Mouse (Mus musculus) cerebellum, adult 9-11 months (tissue): ENCODE data around the gene 1110017D15Rik.

ENCODE experiments used
- DNase-seq: peaks from one replicate; pipeline ENCODE4 v3.0.0; 2022

The 1110017D15Rik gene

GRCm38 (mm10) chr4:41507998-41508397 is 9.1 kb downstream of the 1110017D15Rik start:
- no peak for DNase-seq

- no peak for DNase-seq
Observed at GRCm38 (mm10) chr4:41507326-41507924, 9.7 kb downstream of the 1110017D15Rik start.

GRCm38 (mm10) chr4:41506906-41507305 is 10.2 kb downstream of the 1110017D15Rik start:
- peak; percentile 87 for DNase-seq

GRCm38 (mm10) chr4:41506156-41506555 is 11.0 kb downstream of the 1110017D15Rik start:
- peak; percentile 73 for DNase-seq

GRCm38 (mm10) chr4:41505131-41505551 is 12.0 kb downstream of the 1110017D15Rik start:
- DNase-seq, result peak; percentile 49

GRCm38 (mm10) chr4:41504325-41504724 is 12.8 kb downstream of the 1110017D15Rik start:
- DNase-seq, result no peak

- DNase-seq, result peak; percentile 97
Observed at GRCm38 (mm10) chr4:41502986-41503412, 14.1 kb downstream of the 1110017D15Rik start, which contains the start of gene AI464131. AI464131 (minus strand) TSS chr4:41503076.

- no peak for DNase-seq
Observed at GRCm38 (mm10) chr4:41502171-41502940, 14.8 kb downstream of the 1110017D15Rik start.

GRCm38 (mm10) chr4:41500787-41501186 is 16.3 kb downstream of the 1110017D15Rik start:
- no peak for DNase-seq

- no peak for DNase-seq
Observed at GRCm38 (mm10) chr4:41499619-41500018, 17.5 kb downstream of the 1110017D15Rik start.

- DNase-seq, result no peak
Observed at GRCm38 (mm10) chr4:41498921-41499391, 18.2 kb downstream of the 1110017D15Rik start.

- no peak for DNase-seq
Observed at GRCm38 (mm10) chr4:41497995-41498845, 18.9 kb downstream of the 1110017D15Rik start.

- no peak for DNase-seq
Observed at GRCm38 (mm10) chr4:41497579-41497978, 19.6 kb downstream of the 1110017D15Rik start.

GRCm38 (mm10) chr4:41497046-41497445 is 20.1 kb downstream of the 1110017D15Rik start:
- no peak for DNase-seq

- DNase-seq, result peak; percentile 36
Observed at GRCm38 (mm10) chr4:41495850-41496249, 21.3 kb downstream of the 1110017D15Rik start.

- DNase-seq, result no peak
Observed at GRCm38 (mm10) chr4:41495076-41495475, 22.1 kb downstream of the 1110017D15Rik start.

GRCm38 (mm10) chr4:41494378-41494777 is 22.8 kb downstream of the 1110017D15Rik start:
- DNase-seq, result no peak

- no peak for DNase-seq
Observed at GRCm38 (mm10) chr4:41493464-41494116, 23.5 kb downstream of the 1110017D15Rik start.

GRCm38 (mm10) chr4:41492951-41493350 is 24.2 kb downstream of the 1110017D15Rik start:
- no peak for DNase-seq

GRCm38 (mm10) chr4:41481601-41482017 is 35.5 kb downstream of the 1110017D15Rik start:
- DNase-seq, result peak; percentile 27

GRCm38 (mm10) chr4:41480254-41480653 is 36.9 kb downstream of the 1110017D15Rik start:
- DNase-seq, result peak; percentile 32

- DNase-seq, result no peak
Observed at GRCm38 (mm10) chr4:41479456-41479804, 37.7 kb downstream of the 1110017D15Rik start.
